Mouse (Mus musculus) cerebellum, postnatal 25 days (tissue): Measurements from ENCODE around the gene Hs3st3a1.

Experiments
- DNase-seq, 2 experiments: peaks; one replicate each; pipeline ENCODE4 v3.0.0; 2021; ENCODE audit warnings: mixed read lengths in 2 of 2

The Hs3st3a1 gene

GRCm38 (mm10) chr11:64559388-64559787 is 124.3 kb downstream of the Hs3st3a1 start:
- no peak for DNase-seq

- no peak for DNase-seq
Observed at GRCm38 (mm10) chr11:64560471-64560870, 125.3 kb downstream of the Hs3st3a1 start.

GRCm38 (mm10) chr11:64562771-64563170 is 127.6 kb downstream of the Hs3st3a1 start:
- no peak for DNase-seq
